Mouse (Mus musculus) stomach, embryonic 14.5 days (tissue): ENCODE data around the gene Nfkbiz. TPM values are rescaled to one million over a fixed set of nuclear protein-coding genes. Genes with fewer than 3 reads are reported as not detected.

ENCODE experiments used
- ATAC-seq: fragments of 200-750 bp; cut with Nextera tagmentation; 2 replicates; pipeline ENCODE4 v1.8.0; 2017; ENCODE audit warnings: low read depth, moderate TSS enrichment; ENCODE audit not compliant: insufficient number of reproducible peaks, insufficient read depth, low FRiP score
- H3K27ac ChIP-seq: fragments of 300-500 bp; sonication (generic); 2 replicates; pipeline ENCODE4 v1.5.1; 2014; ENCODE audit warnings: mild to moderate bottlenecking, low read length, moderate library complexity, mixed read lengths
- H3K27me3 ChIP-seq: fragments of 300-500 bp; sonication (generic); 2 replicates; pipeline ENCODE4 v1.6.1; 2014; ENCODE audit warnings: low read length, control low read depth, mixed read lengths; ENCODE audit not compliant: control insufficient read depth, insufficient read depth
- H3K36me3 ChIP-seq: fragments of 300-500 bp; sonication (generic); 2 replicates; pipeline ENCODE4 v1.6.1; 2014; ENCODE audit warnings: mild to moderate bottlenecking, control low read depth, low read length, moderate library complexity, mixed read lengths; ENCODE audit not compliant: control insufficient read depth, insufficient read depth
- H3K4me1 ChIP-seq: fragments of 300-500 bp; sonication (generic); 2 replicates; pipeline ENCODE4 v1.6.1; 2014; ENCODE audit warnings: low read length, control low read depth, mixed read lengths; ENCODE audit not compliant: control insufficient read depth, insufficient read depth
- H3K4me2 ChIP-seq: fragments of 300-500 bp; sonication (generic); replicated peaks from 2 replicates; pipeline ENCODE4 v1.6.1; 2014; ENCODE audit warnings: low read depth, low read length, control low read depth
- H3K4me3 ChIP-seq: fragments of 300-500 bp; sonication (generic); 2 replicates; pipeline ENCODE4 v1.5.1; 2014; ENCODE audit warnings: low read depth, low read length, control low read depth
- H3K9ac ChIP-seq: fragments of 300-500 bp; sonication (generic); replicated peaks from 2 replicates; pipeline ENCODE4 v1.6.1; 2014; ENCODE audit warnings: low read depth, mild to moderate bottlenecking, control low read depth, low read length, moderate library complexity, mixed read lengths
- H3K9me3 ChIP-seq: fragments of 300-500 bp; sonication (generic); 2 replicates; pipeline ENCODE4 v1.6.1; 2016; ENCODE audit warnings: low read depth, low read length, control low read depth; ENCODE audit not compliant: control insufficient read depth
- WGBS: fragments of 180-500 bp; shearing (Covaris S2); extraction: QIAGEN DNeasy Blood & Tissue Kit; methylation state at CpG from one replicate; pipeline ENCODE4 v1.1.7; 2014; 5-methylcytosine and 5-hydroxymethylcytosine counted together
- polyA plus RNA-seq: library from polyadenylated mRNA; unstranded; fragments of >200 nt; fragmentation: Nextera tagmentation; extraction: Ambion mirVana; gene quantifications from 2 replicates; pipeline ENCODE4 v1.2.1, GENCODE M21; 2014

Nfkbiz gene
- polyA plus RNA-seq, 1 experiment from 2014 or later: 6.4 TPM

GRCm38 (mm10) chr16:55804799-55805198 is 33.9 kb downstream of the Nfkbiz start:
- no peak overlapping the region for H3K4me2 ChIP-seq
- H3K9me3 ChIP-seq: no peaks in the 10 kb centered on the region
- H3K4me1 ChIP-seq: no peaks in the 10 kb centered on the region
- ATAC-seq: no peak
- no peaks in the 10 kb centered on the region for H3K27me3 ChIP-seq
- H3K36me3 ChIP-seq: no peaks in the 10 kb centered on the region
- H3K9ac ChIP-seq: no peak overlapping the region
- H3K4me3 ChIP-seq: no peak overlapping the region
- no peak overlapping the region for H3K27ac ChIP-seq
- WGBS: 100% methylated on average over 1 of the region's 1 CpGs

- whole genome bisulfite sequencing: 64% methylated on average over 1 of the region's 1 CpGs
- no peaks in the 10 kb centered on the region for H3K4me1 ChIP-seq
- no peak overlapping the region for H3K4me3 ChIP-seq
- H3K36me3 ChIP-seq: no peaks in the 10 kb centered on the region
- no peaks in the 10 kb centered on the region for H3K9me3 ChIP-seq
- H3K9ac ChIP-seq: no peak overlapping the region
- no peaks in the 10 kb centered on the region for H3K27me3 ChIP-seq
- no peak for ATAC-seq
- no peak overlapping the region for H3K4me2 ChIP-seq
- H3K27ac ChIP-seq: no peak overlapping the region
Measured at GRCm38 (mm10) chr16:55801629-55802028, 37.1 kb downstream of the Nfkbiz start.

GRCm38 (mm10) chr16:55798845-55799244 is 39.9 kb downstream of the Nfkbiz start:
- Histone ChIP-seq H3K27me3 (no peaks in the 10 kb centered on the region), H3K36me3 (no peaks in the 10 kb centered on the region), H3K9me3 (no peaks in the 10 kb centered on the region), H3K4me1 (no peaks in the 10 kb centered on the region), H3K4me2 (no peak overlapping the region), H3K4me3 (no peak overlapping the region), H3K27ac (no peak overlapping the region), H3K9ac (no peak overlapping the region)
- 72% methylated on average over 7 of the region's 7 CpGs for WGBS
- no peak for ATAC-seq

GRCm38 (mm10) chr16:55790326-55790725 is 48.4 kb downstream of the Nfkbiz start:
- Histone ChIP-seq H3K9ac (no peak overlapping the region), H3K27me3 (no peaks in the 10 kb centered on the region), H3K36me3 (no peaks in the 10 kb centered on the region), H3K4me3 (no peak overlapping the region), H3K4me2 (no peak overlapping the region), H3K27ac (no peak overlapping the region), H3K9me3 (no peaks in the 10 kb centered on the region), H3K4me1 (no peaks in the 10 kb centered on the region)
- ATAC-seq: no peak
- 82% methylated on average over 7 of the region's 7 CpGs for WGBS

- no peaks in the 10 kb centered on the region for H3K4me1 ChIP-seq
- H3K9me3 ChIP-seq: no peaks in the 10 kb centered on the region
- ATAC-seq: no peak
- no peak overlapping the region for H3K4me3 ChIP-seq
- H3K36me3 ChIP-seq: no peaks in the 10 kb centered on the region
- no peaks in the 10 kb centered on the region for H3K27me3 ChIP-seq
- no peak overlapping the region for H3K4me2 ChIP-seq
- WGBS: 25% methylated on average over 1 of the region's 1 CpGs
- H3K9ac ChIP-seq: no peak overlapping the region
- no peak overlapping the region for H3K27ac ChIP-seq
Measured at GRCm38 (mm10) chr16:55789291-55789690, 49.4 kb downstream of the Nfkbiz start.

GRCm38 (mm10) chr16:55788671-55789070 is 50.0 kb downstream of the Nfkbiz start:
- no peak for ATAC-seq
- Histone ChIP-seq H3K4me1 (no peaks in the 10 kb centered on the region), H3K27me3 (no peaks in the 10 kb centered on the region), H3K36me3 (no peaks in the 10 kb centered on the region), H3K9me3 (no peaks in the 10 kb centered on the region), H3K9ac (no peak overlapping the region), H3K4me3 (no peak overlapping the region), H3K4me2 (no peak overlapping the region), H3K27ac (no peak overlapping the region)
- 74% methylated on average over 5 of the region's 5 CpGs for WGBS

GRCm38 (mm10) chr16:55787385-55788072 is 51.2 kb downstream of the Nfkbiz start:
- H3K9ac ChIP-seq: no peak overlapping the region
- ATAC-seq: no peak
- H3K9me3 ChIP-seq: no peaks in the 10 kb centered on the region
- H3K27me3 ChIP-seq: no peaks in the 10 kb centered on the region
- no peaks in the 10 kb centered on the region for H3K36me3 ChIP-seq
- H3K4me1 ChIP-seq: no peaks in the 10 kb centered on the region
- WGBS: 77% methylated on average over 13 of the region's 13 CpGs
- no peak overlapping the region for H3K4me2 ChIP-seq
- H3K27ac ChIP-seq: no peak overlapping the region
- no peak overlapping the region for H3K4me3 ChIP-seq

- no peaks in the 10 kb centered on the region for H3K9me3 ChIP-seq
- ATAC-seq: no peak
- no peak overlapping the region for H3K27ac ChIP-seq
- 81% methylated on average over 7 of the region's 7 CpGs for WGBS
- H3K4me2 ChIP-seq: no peak overlapping the region
- H3K36me3 ChIP-seq: no peaks in the 10 kb centered on the region
- no peaks in the 10 kb centered on the region for H3K27me3 ChIP-seq
- H3K9ac ChIP-seq: no peak overlapping the region
- H3K4me1 ChIP-seq: no peaks in the 10 kb centered on the region
- H3K4me3 ChIP-seq: no peak overlapping the region
Measured at GRCm38 (mm10) chr16:55784379-55784778, 54.3 kb downstream of the Nfkbiz start.

- no peaks in the 10 kb centered on the region for H3K36me3 ChIP-seq
- no peaks in the 10 kb centered on the region for H3K9me3 ChIP-seq
- H3K9ac ChIP-seq: no peak overlapping the region
- no peak overlapping the region for H3K4me2 ChIP-seq
- H3K4me3 ChIP-seq: no peak overlapping the region
- H3K27me3 ChIP-seq: no peaks in the 10 kb centered on the region
- no peaks in the 10 kb centered on the region for H3K4me1 ChIP-seq
- ATAC-seq: no peak
- WGBS: 86% methylated on average over 3 of the region's 3 CpGs
- no peak overlapping the region for H3K27ac ChIP-seq
Measured at GRCm38 (mm10) chr16:55783923-55784322, 54.8 kb downstream of the Nfkbiz start.
